Mouse (Mus musculus) myocyte (in vitro differentiated cells): Measurements from ENCODE around the gene Dhx34.

Experiments used
- POLR2A ChIP-seq: IDR thresholded peaks from one replicate; pipeline ENCODE4 v1.6.1; 2011; ENCODE audit warnings: low read depth, mild to moderate bottlenecking, control low read depth, moderate library complexity; ENCODE audit not compliant: insufficient read length
- POLR2AphosphoS2 ChIP-seq: IDR thresholded peaks from one replicate; pipeline ENCODE4 v1.6.1; 2011; ENCODE audit warnings: low read depth, control low read depth; ENCODE audit not compliant: insufficient read length

DNA sequence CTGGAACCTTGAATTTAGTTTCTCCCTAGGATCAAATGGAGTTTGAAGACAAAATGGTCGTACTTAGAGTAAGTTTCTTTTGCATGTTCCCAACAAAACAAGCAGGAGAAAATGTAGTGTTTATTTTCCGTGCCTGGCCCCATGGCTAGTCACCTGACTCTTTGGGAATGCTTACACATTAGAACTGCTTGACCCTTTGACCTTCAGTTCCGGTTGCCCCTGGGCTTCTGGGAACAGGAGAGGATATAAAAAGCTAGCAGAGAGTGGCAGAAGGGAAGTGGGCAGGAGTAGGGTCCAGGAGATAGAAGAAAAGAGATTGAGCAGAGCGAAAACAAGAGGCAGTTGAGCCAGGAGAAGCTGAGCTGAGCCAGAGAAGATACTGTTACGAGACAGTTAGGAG is 8.0 kb upstream of the Dhx34 start:
- TF ChIP-seq POLR2AphosphoS2 (no peak), POLR2A (no peak)
